In the genomic region with DNA sequence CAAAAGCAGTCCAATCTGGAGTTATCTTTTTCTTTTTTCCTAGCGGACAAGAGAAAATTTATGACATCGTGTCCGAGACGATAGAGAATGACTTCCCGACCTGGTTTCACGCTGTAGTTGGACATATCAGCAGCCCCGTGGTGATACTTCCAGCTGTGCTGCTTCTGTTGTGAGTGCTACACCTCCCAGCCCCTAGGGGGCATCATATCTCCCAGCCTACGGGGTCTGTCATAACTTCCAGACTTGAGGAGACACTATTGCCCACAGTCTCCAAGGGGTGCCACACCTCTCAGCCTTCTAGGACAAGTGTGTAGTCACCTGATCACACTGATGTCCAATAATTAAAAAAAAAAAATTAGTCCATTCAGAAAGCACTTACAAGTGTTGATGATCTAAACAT, we compare ENCODE assay signal across 18 mouse cellular contexts. TPM values are rescaled to one million over a fixed set of nuclear protein-coding genes. Genes with fewer than 3 reads are reported as not detected.
A peak's percentile ranks its signal among the peaks of the same experiment; 100 is the strongest.
DNase-seq lines count a peak whose midpoint lies in the region; ATAC-seq and TF ChIP-seq lines count a peak whose summit lies in the region.
"Had no signal": no experiment of that assay in that cellular context is flagged by ENCODE, and none has a peak within 500 bp of the region (broad histone marks: within the 10 kb centered on the region; RNA-seq: fewer than 3 reads in every experiment).

No protein-coding gene starts in this region.

- H3K4me1 ChIP-seq in lung, adult 2 months (ENCODE audit: control insufficient read depth, insufficient read depth, low read length) = no peaks in the 10 kb centered on the region; the same call in 1 of the 2 replicates
- H3K4me1 ChIP-seq: forebrain, embryonic 12.5 days; heart, embryonic 15.5 days; hindbrain, embryonic 13.5 days; limb, embryonic 12.5 days had no signal

- no peak overlapping the region for H3K4me3 ChIP-seq in lung, adult 2 months (replicated peaks; ENCODE audit: extremely low read depth, low read depth, low read length)
- H3K4me3 ChIP-seq: embryonic facial prominence, embryonic 13.5 days; forebrain, embryonic 12.5 days; heart, embryonic 15.5 days; hindbrain, embryonic 13.5 days; limb, embryonic 12.5 days had no signal

- DNase-seq in CD4-positive, CD25-positive, alpha-beta regulatory T cell, adult 2 months (ENCODE audit: low read depth, low spot score) = peak; percentile 40
- DNase-seq in lung, adult 2 months = no peak
- DNase-seq in lung, postnatal 25 days (ENCODE audit: low spot score) = no peak
- DNase-seq in ES-CJ7 (ENCODE audit: low read depth, low spot score) = peak; percentile 7
- DNase-seq in embryo, embryonic 10.5 days (ENCODE audit: low spot score) = no peak
- no peak for DNase-seq in embryo, embryonic 9.5 days (ENCODE audit: extremely low spot score)
- DNase-seq: cerebellum, postnatal 10 days; gastrocnemius, postnatal 25 days; kidney, adult 18-20 months; lung, postnatal 10 days; midbrain, embryonic 14.5 days had no signal

- 76% methylated on average over 8 of the region's 8 CpGs for WGBS in lung, adult 2 months

- 0 out of 2 replicates have a peak, but pooled peaks have one; percentile 19 for TF ChIP-seq CTCF in lung, adult 2 months (IDR thresholded peaks at IDR 0.05; ENCODE audit: insufficient read depth, low read length)

- ATAC-seq in CD4-positive, CD25-positive, alpha-beta regulatory T cell, adult 4 months = no peak
- ATAC-seq in megakaryocyte progenitor cell, adult 5-6 weeks (replicated peaks; ENCODE audit: poor library complexity) = peak; percentile 58

- TF ChIP-seq POLR2A in lung, adult 2 months (IDR thresholded peaks at IDR 0.05; ENCODE audit: borderline replicate concordance, extremely low read depth, low read depth, low read length) = no peak

RNA-seq across cellular contexts. Expression of gene Stard5, which starts 15.9 kb away (rescaled TPM):
- 10 to 100 TPM; 49.3 to 54.4 TPM for polyA plus RNA-seq in CD4-positive, CD25-positive, alpha-beta regulatory T cell, adult 4 months (2017; shearing (Covaris generic))
- polyA plus RNA-seq in lung, adult 2 months (2012; rRNA removed) = 9.0 and 14.3 TPM in 2 replicates
- 9.4 and 11.3 TPM in 2 replicates for total RNA-seq in megakaryocyte progenitor cell, adult 5-6 weeks (2015)
- 10.0 and 11.0 TPM in 2 replicates for total RNA-seq in megakaryocyte progenitor cell, adult 5-6 weeks (2017)

RNA-seq across cellular contexts. Expression of gene Tmc3, which starts 31.1 kb away (rescaled TPM):
- under 1 TPM; 0.79 to 1.00 TPM for polyA plus RNA-seq in CD4-positive, CD25-positive, alpha-beta regulatory T cell, adult 4 months (2017; shearing (Covaris generic))
- polyA plus RNA-seq in lung, adult 2 months (2012; rRNA removed) = 0.10 and 0.19 TPM in 2 replicates
- 0.64 TPM in 1 of 2 replicates, not detected in the other for total RNA-seq in megakaryocyte progenitor cell, adult 5-6 weeks (2015)
- total RNA-seq in megakaryocyte progenitor cell, adult 5-6 weeks (2017) = 0.17 TPM in 1 of 2 replicates, not detected in the other

Comparison
In these comparisons a context has a peak if more than half of its experiments do, and no peak if none do; other contexts are left out.
1. DNase-seq: peak in CD4-positive, CD25-positive, alpha-beta regulatory T cell, adult 2 months (single experiment) and ES-CJ7 (single experiment); none in lung, adult 2 months (single experiment), lung, postnatal 25 days (single experiment), embryo, embryonic 10.5 days (single experiment) and embryo, embryonic 9.5 days (single experiment).